Mouse (Mus musculus) myocyte (in vitro differentiated cells): ENCODE data around the gene Tspan17. TPM values are rescaled to one million over a fixed set of nuclear protein-coding genes. Genes with fewer than 3 reads are reported as not detected.

ENCODE experiments used
- H3K27me3 ChIP-seq: one replicate; pipeline ENCODE4 v1.6.1; 2011; ENCODE audit not compliant: control insufficient read depth, insufficient read depth, insufficient read length
- H3K36me3 ChIP-seq: one replicate; pipeline ENCODE4 v1.6.1; 2011; ENCODE audit not compliant: control insufficient read depth, insufficient read depth
- H3K4me2 ChIP-seq: one replicate; pipeline ENCODE4 v1.6.1; 2011; ENCODE audit warnings: low read depth, control low read depth
- H3K4me3 ChIP-seq: one replicate; pipeline ENCODE4 v1.5.1; 2011; ENCODE audit warnings: mild to moderate bottlenecking, control low read depth, moderate library complexity
- H3K79me2 ChIP-seq: one replicate; pipeline ENCODE4 v1.6.1; 2011; ENCODE audit not compliant: control insufficient read depth, insufficient read depth
- H3ac ChIP-seq: one replicate; pipeline ENCODE4 v1.6.1; 2011; ENCODE audit not compliant: control insufficient read depth, insufficient read length
- CEBPB ChIP-seq: IDR thresholded peaks from 2 replicates; pipeline ENCODE4 v1.6.1; 2011; ENCODE audit warnings: mild to moderate bottlenecking, moderate library complexity; ENCODE audit not compliant: poor library complexity, insufficient read depth, severe bottlenecking
- E2F4 ChIP-seq: IDR thresholded peaks from one replicate; pipeline ENCODE4 v1.6.1; 2011; ENCODE audit warnings: mild to moderate bottlenecking, control low read depth, moderate library complexity; ENCODE audit not compliant: insufficient read depth
- MAX ChIP-seq: IDR thresholded peaks from one replicate; pipeline ENCODE4 v1.6.1; 2011; ENCODE audit warnings: low read depth, mild to moderate bottlenecking, control low read depth
- MYOD1 ChIP-seq, 3 experiments: IDR thresholded peaks; one replicate each; pipeline ENCODE4 v1.6.1; 2011; ENCODE audit warnings: control low read depth in 2 of 3, low read depth in 2 of 3, mild to moderate bottlenecking in 2 of 3, moderate library complexity in 1 of 3; ENCODE audit not compliant: insufficient read length in 2 of 3, control insufficient read depth in 1 of 3
- MYOG ChIP-seq, 3 experiments: IDR thresholded peaks; one replicate each; pipeline ENCODE4 v1.6.1; 2011; ENCODE audit warnings: control low read depth in 2 of 3, low read depth in 2 of 3, mild to moderate bottlenecking in 2 of 3; ENCODE audit not compliant: insufficient read length in 2 of 3, control insufficient read depth in 1 of 3, insufficient read depth in 1 of 3
- POLR2A ChIP-seq: IDR thresholded peaks from one replicate; pipeline ENCODE4 v1.6.1; 2011; ENCODE audit warnings: low read depth, mild to moderate bottlenecking, control low read depth, moderate library complexity; ENCODE audit not compliant: insufficient read length
- POLR2AphosphoS2 ChIP-seq: IDR thresholded peaks from one replicate; pipeline ENCODE4 v1.6.1; 2011; ENCODE audit warnings: low read depth, control low read depth; ENCODE audit not compliant: insufficient read length
- REST ChIP-seq: IDR thresholded peaks from one replicate; pipeline ENCODE4 v1.6.1; 2011; ENCODE audit warnings: mild to moderate bottlenecking, control low read depth, moderate library complexity; ENCODE audit not compliant: insufficient read depth, insufficient read length
- SRF ChIP-seq: IDR thresholded peaks from one replicate; pipeline ENCODE4 v1.6.1; 2011; ENCODE audit warnings: low read depth; ENCODE audit not compliant: control insufficient read depth, insufficient read length
- TCF12 ChIP-seq: IDR thresholded peaks from one replicate; pipeline ENCODE4 v1.6.1; 2011; ENCODE audit warnings: mild to moderate bottlenecking, control low read depth; ENCODE audit not compliant: poor library complexity, insufficient read depth, severe bottlenecking
- TCF3 ChIP-seq: IDR thresholded peaks from one replicate; pipeline ENCODE4 v1.6.1; 2011; ENCODE audit warnings: low read depth, control low read depth; ENCODE audit not compliant: insufficient read length
- USF1 ChIP-seq: IDR thresholded peaks from one replicate; pipeline ENCODE4 v1.6.1; 2011; ENCODE audit warnings: low read depth, mild to moderate bottlenecking, control low read depth, moderate library complexity
- polyA plus RNA-seq: library from polyadenylated mRNA; unstranded; fragments of >200 nt; fragmentation: generic; extraction: Trizol; gene quantifications from one replicate; pipeline ENCODE4 v1.2.1, GENCODE M21; 2012; ENCODE audit warnings: missing spikeins

Tspan17 gene
- polyA plus RNA-seq, 1 experiment: 65.3 TPM

GRCm38 (mm10) chr13:54758756-54759470 lies 30.3 kb upstream of the Tspan17 start:
- no peak for TF ChIP-seq REST
- no peak for TF ChIP-seq MAX
- no peak for TF ChIP-seq TCF12
- no peak for TF ChIP-seq POLR2A
- Histone ChIP-seq H3K4me2 (peak overlapping the region; percentile 77), H3K27me3 (peaks cover 36% of the 10 kb centered on the region), H3ac (no peak overlapping the region), H3K36me3 (no peaks in the 10 kb centered on the region), H3K4me3 (peak overlapping the region; percentile 1), H3K79me2 (no peaks in the 10 kb centered on the region)

GRCm38 (mm10) chr13:54759496-54759895 lies 29.7 kb upstream of the Tspan17 start:
- Histone ChIP-seq H3K79me2 (no peaks in the 10 kb centered on the region), H3K4me2 (no peak overlapping the region), H3ac (no peak overlapping the region), H3K36me3 (no peaks in the 10 kb centered on the region), H3K27me3 (peaks cover 42% of the 10 kb centered on the region), H3K4me3 (no peak overlapping the region)
- TF ChIP-seq MYOD1 (IDR thresholded peaks at IDR 0.05; ENCODE audit: control insufficient read depth in 1 of 3, insufficient read length in 2 of 3, low read depth in 2 of 3) (no peak), POLR2AphosphoS2 (no peak), USF1 (no peak), MAX (no peak), SRF (no peak)

- Histone ChIP-seq H3ac (no peak overlapping the region), H3K4me2 (no peak overlapping the region), H3K4me3 (no peak overlapping the region), H3K36me3 (no peaks in the 10 kb centered on the region), H3K79me2 (no peaks in the 10 kb centered on the region), H3K27me3 (peaks cover 49% of the 10 kb centered on the region)
- TF ChIP-seq REST (no peak), MYOG (IDR thresholded peaks at IDR 0.05; ENCODE audit: control insufficient read depth in 1 of 3, insufficient read depth in 1 of 3, insufficient read length in 2 of 3, low read depth in 2 of 3) (peak in 1 of 3 experiments; percentile 4)
Observed at GRCm38 (mm10) chr13:54760164-54760795, 28.9 kb upstream of the Tspan17 start.

- no peaks in the 10 kb centered on the region for H3K79me2 ChIP-seq
- no peak overlapping the region for H3K4me3 ChIP-seq
- H3K4me2 ChIP-seq: no peak overlapping the region
- H3K36me3 ChIP-seq: no peaks in the 10 kb centered on the region
- no peak overlapping the region for H3ac ChIP-seq
- H3K27me3 ChIP-seq: peaks cover 55% of the 10 kb centered on the region
- no peak for TF ChIP-seq POLR2A
- TF ChIP-seq MYOD1 (IDR thresholded peaks at IDR 0.05; ENCODE audit: control insufficient read depth in 1 of 3, insufficient read length in 2 of 3, low read depth in 2 of 3): no peak
- TF ChIP-seq CEBPB: no peak
- no peak for TF ChIP-seq TCF3
- TF ChIP-seq MAX: no peak
- no peak for TF ChIP-seq POLR2AphosphoS2
- TF ChIP-seq REST: no peak
- TF ChIP-seq TCF12: no peak
- TF ChIP-seq USF1: no peak
- no peak for TF ChIP-seq SRF
- no peak for TF ChIP-seq E2F4
- no peak for TF ChIP-seq MYOG (IDR thresholded peaks at IDR 0.05; ENCODE audit: control insufficient read depth in 1 of 3, insufficient read depth in 1 of 3, insufficient read length in 2 of 3, low read depth in 2 of 3)
Observed at GRCm38 (mm10) chr13:54760906-54761305, 28.3 kb upstream of the Tspan17 start.

GRCm38 (mm10) chr13:54765281-54766191 lies 23.6 kb upstream of the Tspan17 start:
- H3K4me3 ChIP-seq: no peak overlapping the region
- H3K4me2 ChIP-seq: no peak overlapping the region
- no peaks in the 10 kb centered on the region for H3K79me2 ChIP-seq
- peaks cover 57% of the 10 kb centered on the region for H3K27me3 ChIP-seq
- TF ChIP-seq CEBPB (no peak), E2F4 (no peak), TCF3 (no peak), MAX (no peak), REST (no peak), POLR2AphosphoS2 (no peak), TCF12 (no peak), POLR2A (no peak)
- H3ac ChIP-seq: no peak overlapping the region
- no peaks in the 10 kb centered on the region for H3K36me3 ChIP-seq
